Mouse (Mus musculus): ENCODE data around the gene Lrrtm4.

GRCm38 (mm10) chr6:80019189-80019860, 648 bp downstream of the Lrrtm4 start:
- no peak for TF ChIP-seq EP300 (IDR thresholded peaks at IDR 0.05; ENCODE audit: low read depth)
- TF ChIP-seq CTCF (IDR thresholded peaks at IDR 0.05; ENCODE audit: low read depth), result no peak
